Mouse (Mus musculus): ENCODE results near the gene Gal3st4. TPM values are rescaled to one million over a fixed set of nuclear protein-coding genes. Genes with fewer than 3 reads are reported as not detected.

Gene Gal3st4
- under 1 TPM; 0.36 to 0.76 TPM for total RNA-seq (2021)

DNA sequence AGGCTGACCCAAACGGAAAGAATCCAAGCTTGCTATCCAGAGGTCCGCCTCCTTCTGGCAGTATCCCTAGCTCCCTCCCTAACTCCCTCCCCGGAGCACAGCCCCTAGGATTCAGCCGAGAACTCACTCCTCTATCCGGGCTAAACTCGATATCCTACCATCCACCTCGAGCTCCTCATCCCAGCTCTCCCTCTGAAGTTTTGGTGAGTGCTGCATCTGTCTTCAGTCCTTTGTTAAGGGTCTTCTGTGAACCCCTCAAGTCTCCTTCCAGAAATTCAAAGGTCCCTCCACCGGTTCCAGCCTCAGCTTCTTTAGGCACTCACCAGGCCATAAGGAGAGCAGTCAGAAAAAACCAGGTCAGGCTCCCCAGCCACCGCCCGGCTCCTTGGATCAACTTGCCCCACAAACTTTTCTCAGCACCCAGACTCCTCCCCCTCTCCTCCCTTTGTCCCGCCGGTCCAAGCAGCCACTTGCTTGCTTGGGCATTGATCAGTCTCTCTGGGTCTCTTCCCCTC, at the start of gene Gal3st4:
Gal3st4 (minus strand) TSS at position 432 of the 515 bp plus-strand sequence.
- peak; percentile 42 for DNase-seq

DNA sequence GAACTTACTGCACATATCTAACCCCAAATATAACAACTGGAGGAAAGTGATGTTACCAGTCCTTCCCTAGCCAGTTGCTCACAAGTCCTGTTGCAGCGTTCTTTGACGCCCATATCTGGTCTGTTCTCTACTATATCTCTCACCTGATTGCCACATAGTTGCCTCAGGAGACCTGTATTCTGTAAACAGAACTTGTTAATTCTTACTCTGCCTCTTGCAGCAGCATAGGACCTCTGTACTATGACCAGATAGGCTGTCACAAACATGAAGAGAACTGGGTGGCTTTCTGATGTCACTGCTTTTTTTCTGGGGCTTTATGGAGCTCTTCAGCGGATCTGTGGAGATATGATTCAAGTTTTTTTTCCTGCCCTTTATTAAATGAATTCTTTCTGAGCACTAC, 40.2 kb upstream of the Gal3st4 start:
- no peak for DNase-seq

DNA sequence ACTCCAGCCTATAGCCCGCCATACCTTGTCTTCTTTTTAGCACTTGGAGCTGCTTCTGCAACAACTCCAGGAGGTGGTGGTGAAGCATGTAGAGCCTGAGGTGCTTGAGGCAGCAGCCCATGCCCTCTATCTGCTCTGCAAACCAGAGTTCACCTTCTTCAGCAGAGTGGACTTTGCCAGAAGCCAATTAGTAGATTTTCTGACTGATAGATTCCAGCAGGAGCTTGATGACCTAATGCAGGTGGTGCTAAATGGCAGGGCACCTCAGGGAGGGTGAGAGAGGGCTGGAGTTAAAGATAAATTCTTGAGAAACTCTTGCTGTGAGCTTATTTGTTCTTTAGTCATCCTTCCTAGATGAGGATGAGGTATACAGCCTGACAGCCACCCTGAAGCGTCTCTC, 27.0 kb upstream of the Gal3st4 start:
- no peak for DNase-seq

DNA sequence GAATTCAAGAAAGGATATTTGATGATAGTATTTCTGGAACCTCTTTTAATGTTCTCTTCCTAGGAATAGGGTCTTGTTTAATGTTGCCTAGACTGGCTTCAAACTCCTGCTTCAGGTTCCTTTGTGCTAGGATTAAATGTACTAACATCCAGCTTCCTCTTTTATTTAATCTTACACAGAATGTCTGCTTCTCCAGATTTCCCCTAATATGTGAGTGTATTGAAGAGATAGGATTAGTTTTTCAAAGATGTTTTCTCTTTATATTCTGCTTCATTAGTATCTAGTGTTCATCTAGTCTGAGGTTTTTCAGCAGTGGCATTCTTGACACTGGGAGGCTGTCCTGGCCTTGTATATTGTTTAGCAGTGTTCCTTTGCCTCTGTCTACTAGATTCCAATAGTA, 21.5 kb upstream of the Gal3st4 start:
- DNase-seq = no peak

DNA sequence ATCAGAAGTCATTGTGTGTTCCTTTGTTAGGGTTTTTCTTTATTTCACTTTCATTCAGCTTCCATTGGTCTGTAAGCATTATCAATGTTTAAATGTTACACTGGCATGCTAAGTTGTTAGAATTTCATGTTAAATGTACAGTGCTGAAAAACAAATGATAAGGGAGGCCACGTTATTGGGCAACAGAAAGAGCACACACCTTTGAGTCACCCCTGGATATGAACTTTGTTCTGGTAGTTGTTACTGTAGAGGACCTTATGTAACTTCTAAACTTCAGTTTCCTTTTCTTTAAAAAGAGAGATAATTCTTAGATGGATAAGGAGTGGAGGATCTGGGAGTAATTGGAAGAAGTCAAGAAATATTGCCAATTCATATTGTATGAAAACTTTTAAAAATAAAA, 19.0 kb upstream of the Gal3st4 start:
- DNase-seq = no peak

DNA sequence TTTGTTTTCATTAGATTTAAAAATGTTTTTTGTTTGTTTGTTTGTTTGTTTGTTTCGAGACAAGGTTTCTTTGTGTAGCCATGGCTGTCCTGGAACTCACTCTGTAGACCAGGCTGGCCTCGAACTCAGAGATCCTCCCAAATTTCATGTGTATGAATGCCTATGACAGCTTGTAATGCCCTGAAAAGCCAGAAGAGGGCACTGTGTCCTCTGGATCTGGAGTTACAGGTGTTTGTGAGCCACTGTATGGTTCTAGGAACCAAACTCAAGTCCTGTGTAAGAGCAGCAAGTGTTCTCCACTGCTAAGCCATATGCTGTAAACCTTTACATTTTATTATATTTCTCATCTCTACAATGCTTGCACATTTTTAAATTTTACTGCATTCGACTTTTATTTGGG, 15.2 kb upstream of the Gal3st4 start:
- DNase-seq = no peak

DNA sequence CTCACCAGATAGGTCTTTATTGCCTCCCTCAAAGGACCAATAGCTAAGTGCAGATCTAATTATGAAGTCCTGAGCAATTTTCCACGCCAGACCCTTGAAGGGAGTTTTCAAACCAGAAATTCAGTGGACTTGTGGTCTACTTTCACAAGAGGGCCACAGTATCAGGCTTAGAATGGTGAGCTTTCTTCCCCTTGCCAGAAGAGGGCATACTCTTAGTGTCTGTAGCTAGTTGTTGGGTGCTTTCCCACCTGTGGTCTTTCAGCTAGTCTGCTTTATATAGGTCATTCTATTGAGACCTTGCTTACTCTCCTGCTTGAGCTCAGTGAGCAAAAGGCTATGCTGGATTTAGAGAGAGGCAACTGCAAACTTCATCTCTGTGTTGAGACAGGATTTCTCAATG, 10.9 kb upstream of the Gal3st4 start:
- no peak for DNase-seq

DNA sequence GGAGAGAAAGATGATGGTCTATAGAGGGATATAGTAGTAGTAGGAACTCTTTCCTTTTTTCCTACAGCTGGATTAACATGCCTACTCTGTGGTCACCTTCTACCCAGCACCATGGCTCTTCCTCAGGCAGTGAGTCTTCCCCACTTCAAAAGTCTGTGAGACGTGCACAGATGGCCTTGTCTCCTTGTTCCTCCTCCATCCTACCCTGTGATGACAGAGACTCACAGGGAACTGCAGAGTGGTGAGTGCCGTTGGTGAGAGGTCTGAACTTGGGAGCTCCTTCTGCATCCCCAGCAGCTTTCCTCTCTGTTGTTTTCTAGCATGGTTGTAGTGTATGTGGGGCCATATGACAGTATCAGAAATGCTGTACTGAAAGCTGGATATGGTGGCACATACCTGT, 9.2 kb upstream of the Gal3st4 start:
- DNase-seq = no peak

DNA sequence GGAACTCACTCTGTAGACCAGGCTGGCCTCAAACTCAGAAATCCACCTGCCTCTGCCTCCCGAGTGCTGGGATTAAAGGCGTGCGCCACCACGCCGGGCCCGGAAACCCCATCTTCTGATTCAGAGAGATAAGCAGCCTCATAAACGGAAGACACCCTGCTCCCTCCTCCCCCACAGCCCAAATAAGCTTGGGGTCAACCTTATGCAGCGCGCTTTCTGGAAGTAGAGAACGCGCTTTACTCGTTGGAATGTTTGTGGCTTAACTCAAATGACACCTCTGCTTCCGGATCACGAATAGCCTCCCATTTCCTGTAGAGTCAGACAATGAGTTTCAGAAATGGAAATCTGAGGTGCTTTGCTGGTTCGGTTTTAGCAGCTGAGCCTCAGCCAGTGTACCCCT, 8.2 kb upstream of the Gal3st4 start:
- no peak for DNase-seq

DNA sequence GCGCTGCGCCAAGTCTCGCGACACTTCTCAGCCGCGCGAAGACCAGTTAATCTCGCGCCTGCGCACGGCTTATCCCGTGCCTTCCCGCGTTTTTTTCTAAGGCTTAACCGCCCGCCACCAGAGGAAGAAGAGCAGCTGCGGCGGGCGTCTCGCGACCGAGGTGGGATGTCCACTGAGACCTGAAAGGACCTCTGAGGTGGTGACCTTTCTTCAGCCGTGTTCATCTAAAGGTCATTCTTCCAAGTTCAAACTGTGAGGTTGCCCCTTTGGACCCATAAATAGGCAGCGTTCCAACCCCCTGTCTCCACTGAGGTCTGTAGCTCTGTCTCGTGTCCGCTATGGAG, 7.8 kb upstream of the Gal3st4 start:
- no peak for DNase-seq

DNA sequence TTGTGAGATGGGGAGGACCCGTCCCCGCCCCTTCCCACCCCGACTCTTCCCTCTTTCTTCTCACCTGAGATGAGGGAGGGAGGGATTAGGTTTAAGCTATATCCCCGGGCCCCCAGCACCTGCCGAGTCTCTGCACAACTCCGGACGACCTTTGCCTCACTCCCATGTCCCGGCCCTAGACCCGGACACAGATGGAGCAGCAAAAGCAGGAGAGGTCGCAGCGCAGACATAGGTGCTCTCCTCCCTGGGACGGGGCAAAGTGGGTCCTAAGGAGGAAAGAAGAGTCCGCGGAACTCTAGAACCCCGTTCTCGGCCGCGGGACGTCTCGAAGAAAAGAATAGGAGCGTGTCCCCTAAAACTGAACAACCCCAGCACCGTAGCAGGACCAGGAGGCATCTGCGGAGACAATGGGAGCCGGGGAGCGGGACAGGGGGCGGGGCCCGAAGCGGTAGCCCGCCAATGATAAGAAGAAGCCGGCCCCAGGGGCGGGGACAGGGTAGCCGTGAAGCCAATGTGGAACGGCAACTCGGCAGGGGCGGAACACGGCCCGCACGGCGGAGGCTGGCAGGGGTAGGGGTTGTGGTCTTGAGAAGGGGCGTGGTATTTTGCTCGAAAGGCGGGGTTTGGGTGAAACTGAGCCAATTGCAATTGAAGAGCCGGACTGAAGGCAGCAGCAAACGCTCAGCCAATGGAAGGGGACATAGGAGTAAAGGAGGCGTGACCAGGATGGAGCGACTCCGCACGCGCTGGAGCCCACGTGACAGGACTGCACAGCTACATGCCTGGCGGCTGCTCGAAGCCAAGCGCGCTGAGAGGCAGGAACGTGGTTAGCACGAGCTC, 7.2 kb upstream of the Gal3st4 start, which contains the start of the genes Gm43720, Gpc2 and Stag3:
Gm43720 (minus strand) TSS at position 374 of the 840 bp plus-strand sequence.
Gpc2 (minus strand) TSS at position 421 of the 840 bp plus-strand sequence.
Stag3 (plus strand) TSS at position 656 of the 840 bp plus-strand sequence.
- DNase-seq = peak; percentile 87

DNA sequence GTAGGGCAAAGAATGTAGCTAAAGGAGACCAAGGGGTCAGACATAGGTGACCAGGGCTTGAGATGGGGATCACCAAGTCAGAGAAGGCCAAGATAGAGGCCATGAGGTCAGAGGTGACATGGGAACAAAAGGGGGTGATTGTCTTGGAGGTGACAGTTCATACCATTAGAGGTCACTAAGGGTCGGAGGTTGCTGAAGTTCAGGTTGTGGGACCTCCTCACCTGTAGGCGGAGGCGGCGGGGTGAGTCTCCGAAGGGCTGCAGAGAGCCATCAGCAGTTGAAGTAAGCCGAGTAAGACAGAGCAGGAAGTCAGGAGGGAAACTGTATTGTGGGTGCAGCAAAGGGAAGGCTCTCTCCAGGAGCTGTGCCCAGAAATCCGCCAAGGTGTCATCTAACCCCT, 5.4 kb upstream of the Gal3st4 start:
- DNase-seq = no peak

DNA sequence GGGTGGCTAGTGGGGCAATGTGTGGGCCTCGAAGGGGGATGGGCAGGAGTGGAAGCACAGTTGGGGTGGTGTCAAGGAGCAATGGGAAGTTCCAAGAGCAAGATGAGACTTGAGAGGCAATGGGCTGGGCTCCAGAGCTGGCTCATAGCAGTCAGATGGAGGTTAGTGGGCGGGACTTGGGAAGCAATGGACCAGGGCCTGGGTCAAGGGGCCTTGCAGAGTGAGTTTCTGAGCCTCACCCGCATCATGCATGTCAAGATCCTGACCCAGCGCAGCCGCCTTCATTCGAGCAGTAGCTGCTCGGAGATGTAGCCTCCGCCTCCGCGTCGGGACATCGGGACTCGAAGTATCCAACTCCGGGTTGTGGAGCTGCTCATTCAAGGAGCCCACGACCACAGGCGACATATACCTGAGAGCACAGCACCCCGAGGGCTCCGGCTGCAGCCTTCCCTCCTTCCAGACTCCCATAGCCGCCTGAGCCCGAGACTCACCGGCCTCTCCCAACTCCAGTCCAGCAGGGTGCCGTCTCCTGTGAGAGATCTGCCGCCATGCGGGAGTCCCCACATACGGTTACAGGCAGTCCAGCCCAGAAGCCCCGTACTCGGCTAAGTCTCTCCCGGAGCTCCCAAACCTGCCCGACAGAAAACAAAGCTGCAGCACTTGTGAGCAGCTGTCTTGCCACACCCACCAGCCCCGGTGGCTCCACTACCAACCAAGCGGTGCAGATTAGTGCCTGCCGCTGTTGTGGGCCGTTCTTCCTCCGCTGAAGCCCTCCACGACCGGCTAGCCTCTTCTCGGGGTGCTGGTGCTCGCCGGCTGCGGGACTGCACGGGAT, 2.8 kb upstream of the Gal3st4 start:
- no peak for DNase-seq

DNA sequence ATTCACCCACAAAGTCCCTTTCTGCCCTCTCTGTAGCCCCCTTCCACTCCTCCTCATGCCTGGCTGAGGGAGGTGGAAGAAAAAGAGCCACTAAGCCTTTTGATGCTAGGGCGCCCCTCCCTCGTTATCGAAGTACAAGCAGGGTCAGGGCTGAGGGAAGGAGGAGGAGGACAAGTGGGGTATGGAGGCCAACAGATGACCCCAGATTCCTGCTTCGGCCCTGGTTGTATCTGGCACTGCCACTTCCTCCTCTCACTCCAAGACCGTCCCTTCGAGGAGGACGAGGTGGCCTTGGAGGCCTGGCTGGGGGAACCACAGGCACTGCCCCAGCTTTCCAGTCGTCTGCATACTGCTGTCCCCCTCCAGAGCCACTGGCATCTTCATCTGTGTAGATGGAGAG, 1.5 kb upstream of the Gal3st4 start:
- DNase-seq = no peak

DNA sequence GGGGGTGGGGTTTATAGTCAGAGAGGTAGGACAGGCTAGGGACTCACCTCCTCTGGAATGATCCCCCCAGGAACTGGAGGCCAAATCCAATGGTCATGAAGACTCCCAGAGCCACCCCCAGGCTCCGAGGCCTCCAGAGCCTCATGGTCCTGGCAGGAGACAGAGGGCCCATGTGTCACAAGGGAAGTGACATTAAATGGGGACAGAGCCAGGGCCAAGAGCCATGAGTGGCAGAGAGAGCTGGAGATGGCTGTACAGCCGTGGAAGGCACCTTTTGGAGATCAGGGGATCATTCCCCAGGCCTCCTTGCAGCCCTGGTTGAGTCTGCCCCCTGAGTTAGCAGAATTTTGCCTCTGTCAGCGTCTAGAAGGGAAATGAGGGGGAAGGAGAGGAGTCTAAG, 1.4 kb downstream of the Gal3st4 start:
- no peak for DNase-seq

DNA sequence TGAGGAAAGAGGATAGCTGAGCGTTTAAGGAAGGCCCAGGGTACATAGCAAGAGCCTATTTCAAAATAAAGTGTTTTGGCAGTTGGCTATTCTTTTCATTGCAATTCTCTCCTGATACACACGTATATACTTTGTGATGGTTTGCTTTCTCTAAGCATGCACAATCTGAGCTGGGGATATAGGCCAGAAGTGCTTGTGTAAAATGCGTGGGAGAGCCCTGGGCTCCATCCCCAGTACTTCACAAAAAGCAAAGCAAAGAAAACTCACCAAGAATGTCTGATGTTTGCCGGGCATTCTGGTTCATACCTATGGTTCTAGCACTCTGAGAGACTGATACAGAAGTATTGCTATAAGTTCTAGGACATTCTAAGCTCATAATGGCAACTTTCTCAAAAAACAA, 3.7 kb downstream of the Gal3st4 start:
- no peak for DNase-seq

DNA sequence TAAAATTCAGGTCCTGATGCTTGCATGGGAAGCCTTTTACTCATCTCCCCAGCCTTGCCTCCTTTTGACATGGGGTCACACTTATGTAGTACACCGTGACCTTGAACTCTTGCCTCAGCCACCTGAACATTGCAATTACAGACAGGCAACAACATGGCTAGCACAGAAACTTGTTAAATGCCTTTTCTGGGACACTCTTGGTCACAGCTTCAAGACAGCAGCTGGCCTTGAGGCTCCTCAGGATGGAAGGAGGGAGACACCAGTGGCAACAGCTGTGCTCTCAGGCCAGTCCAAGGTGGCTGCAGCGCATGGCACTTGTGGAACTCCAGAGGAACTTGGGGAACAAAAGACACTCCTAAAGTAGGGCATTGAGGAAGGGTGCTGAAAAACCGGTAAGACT, 5.5 kb downstream of the Gal3st4 start:
- no peak for DNase-seq

DNA sequence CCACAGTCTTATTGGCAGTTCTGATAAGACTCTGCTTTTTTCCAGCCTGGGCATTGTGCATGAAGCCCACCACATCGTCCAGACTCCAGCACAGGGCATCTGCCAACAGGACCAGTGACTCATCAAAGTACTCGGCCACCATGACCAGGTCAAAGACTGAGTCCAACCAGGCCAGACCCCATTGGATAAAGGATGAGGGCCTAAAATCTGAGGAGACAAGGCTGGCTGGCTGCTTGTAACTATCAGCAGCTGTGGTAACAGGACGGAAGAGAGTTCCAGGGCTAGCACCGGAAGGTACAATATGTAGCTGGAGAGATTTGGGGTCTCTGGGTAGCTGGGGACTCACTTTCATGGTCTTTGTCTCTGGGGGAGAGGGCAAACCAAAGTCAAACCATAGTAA, 6.9 kb downstream of the Gal3st4 start:
- DNase-seq = no peak

DNA sequence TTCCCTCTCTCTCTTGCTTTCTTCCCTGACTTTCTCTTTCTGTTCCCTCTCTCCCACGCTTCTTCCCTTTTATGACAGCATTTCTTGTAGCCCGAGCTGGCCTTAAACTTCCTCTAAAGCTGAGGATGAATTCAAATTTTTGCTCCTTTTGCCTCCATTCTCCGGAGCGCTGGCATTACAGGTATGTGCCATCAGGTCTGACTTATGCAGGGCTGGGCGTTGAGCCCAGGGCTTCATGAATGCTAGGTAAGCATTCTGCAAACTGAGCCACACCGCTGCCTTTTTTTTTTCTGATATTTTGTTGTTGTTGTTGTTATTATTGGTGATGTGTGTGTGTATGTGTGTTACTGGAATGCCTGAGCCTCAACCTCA, 8.4 kb downstream of the Gal3st4 start:
- DNase-seq = no peak

DNA sequence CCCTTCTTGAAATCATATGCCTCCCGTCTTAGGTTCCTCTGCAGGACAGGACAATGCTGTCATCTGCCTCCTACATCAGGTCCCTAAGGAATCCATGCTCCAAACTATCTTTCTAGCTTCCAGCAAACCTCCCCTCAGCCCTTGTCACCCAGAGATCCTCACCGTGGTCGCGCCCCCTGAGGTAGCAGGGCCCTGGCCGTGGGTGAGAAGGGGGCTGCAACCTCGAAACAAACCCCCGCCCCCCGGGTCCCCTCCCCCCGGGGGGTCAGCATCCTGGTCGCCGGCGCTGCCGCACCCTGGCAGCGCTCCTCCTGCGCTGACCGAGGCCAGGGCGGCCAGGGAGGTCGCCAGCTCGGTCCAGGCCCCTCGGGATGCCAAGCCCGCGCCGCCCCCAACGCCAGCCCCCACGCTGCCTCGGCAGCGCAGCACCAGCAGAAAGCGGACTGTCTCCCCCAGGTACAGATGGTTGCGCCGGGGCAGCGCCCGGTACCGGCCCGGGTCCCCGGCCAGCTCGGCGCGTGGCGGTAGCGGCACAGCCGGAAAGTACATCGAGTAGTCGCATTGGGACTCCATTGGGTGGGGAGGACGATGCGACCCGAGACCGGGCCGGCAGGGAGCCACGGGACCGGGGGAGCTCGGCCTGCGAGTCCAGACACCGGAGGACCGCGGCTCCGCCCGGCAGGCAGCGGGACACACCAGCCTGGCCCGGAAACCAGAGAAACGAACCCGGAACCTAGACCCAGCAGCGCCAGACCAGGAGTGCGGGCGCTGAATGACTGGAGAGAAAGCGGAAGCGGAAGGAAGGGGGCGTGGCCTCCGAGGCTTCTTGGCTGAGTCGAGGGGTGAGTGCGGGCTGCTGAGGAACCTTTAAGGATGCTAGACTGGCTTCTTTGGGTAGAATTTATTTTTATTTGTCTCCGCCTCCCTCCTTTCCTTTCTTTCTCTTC, 9.1 kb downstream of the Gal3st4 start, which contains the start of gene BC037034:
BC037034 (minus strand) TSS at position 774 of the 947 bp plus-strand sequence.
- peak; percentile 93 for DNase-seq

DNA sequence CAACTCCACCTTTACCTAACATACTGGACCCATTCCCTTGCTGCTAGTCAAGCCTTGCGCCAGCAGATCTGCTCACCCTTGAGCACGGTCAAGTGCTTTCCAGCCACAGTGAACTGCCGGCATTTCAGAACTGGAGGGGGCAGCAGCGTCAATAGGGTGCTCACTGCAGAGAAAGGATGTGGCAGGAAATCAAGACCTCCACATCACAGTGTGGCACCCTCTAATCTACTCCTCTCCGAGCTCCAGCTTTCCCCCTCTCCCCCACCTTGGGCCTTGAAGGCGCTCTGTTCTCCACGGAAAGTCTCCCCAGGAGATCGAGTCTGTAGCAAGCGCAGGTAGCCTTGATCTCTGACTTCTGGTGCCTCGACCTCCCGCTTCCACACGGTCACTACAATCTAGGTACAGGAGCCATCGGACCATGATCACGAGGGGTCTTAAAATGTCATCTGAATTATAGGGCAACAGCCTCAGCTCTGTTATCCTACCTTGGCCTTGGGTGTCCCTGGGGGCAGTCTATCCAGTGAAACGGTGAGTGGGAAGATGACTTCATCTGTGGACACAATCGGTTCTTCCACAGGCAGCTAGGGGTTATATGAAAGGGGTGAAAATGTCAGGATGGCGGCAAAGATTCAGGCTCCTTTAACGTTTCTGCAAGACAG, 9.9 kb downstream of the Gal3st4 start:
- no peak for DNase-seq

DNA sequence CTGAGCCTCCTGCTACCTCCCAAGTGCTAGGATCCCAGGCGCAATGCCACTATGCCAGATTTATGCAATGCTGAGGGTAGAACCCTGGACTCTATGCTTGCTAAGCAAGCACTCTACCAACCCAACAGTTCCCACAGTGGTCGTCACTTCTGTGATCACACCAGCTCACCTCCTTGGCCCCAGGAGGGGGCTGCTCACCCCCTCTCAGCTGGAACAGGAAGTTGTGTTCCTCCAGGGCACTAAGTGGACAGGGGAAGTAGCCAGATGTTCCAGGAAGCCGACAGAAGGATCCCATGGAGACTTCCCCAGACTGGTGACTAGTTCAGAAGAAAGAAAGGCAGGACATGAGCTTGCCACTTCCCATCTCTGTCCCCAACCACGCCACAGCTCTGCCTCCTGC, 10.6 kb downstream of the Gal3st4 start:
- no peak for DNase-seq
